ENCODE assay signal across 8 mouse cellular contexts in genomic region chr11:24296893-24297624, GRCm38 (mm10).
A peak's percentile ranks its signal among the peaks of the same experiment; 100 is the strongest.
DNase-seq lines count a peak whose midpoint lies in the region; ATAC-seq and TF ChIP-seq lines count a peak whose summit lies in the region.

No protein-coding gene starts in this region.

- no peak for TF ChIP-seq EP300 in lung, postnatal 0 days (IDR thresholded peaks at IDR 0.05)

- H3K36me3 ChIP-seq in lung, postnatal 0 days (ENCODE audit: insufficient read depth, low read length), result no peaks in the 10 kb centered on the region
- no peaks in the 10 kb centered on the region for H3K36me3 ChIP-seq in forebrain, embryonic 13.5 days (ENCODE audit: poor library complexity, severe bottlenecking)
- H3K36me3 ChIP-seq in intestine, embryonic 15.5 days, result no peaks in the 10 kb centered on the region
- no peaks in the 10 kb centered on the region for H3K36me3 ChIP-seq in stomach, embryonic 16.5 days (ENCODE audit: control insufficient read depth, insufficient read depth, low read length)

- ATAC-seq in lung, postnatal 0 days, result no peak; the same call in 1 of the 2 replicates
- peak; percentile 67 for ATAC-seq in forebrain, embryonic 13.5 days
- peak; percentile 15; the same call in 1 of the 2 replicates for ATAC-seq in intestine, embryonic 15.5 days
- ATAC-seq in stomach, embryonic 16.5 days (ENCODE audit: insufficient read depth, low FRiP score), result peak; percentile 54; the same call in 1 of the 2 replicates

- H3K9me3 ChIP-seq in lung, postnatal 0 days (ENCODE audit: low read length), result no peaks in the 10 kb centered on the region
- no peaks in the 10 kb centered on the region for H3K9me3 ChIP-seq in forebrain, embryonic 13.5 days (replicated peaks)
- no peaks in the 10 kb centered on the region for H3K9me3 ChIP-seq in intestine, embryonic 15.5 days
- H3K9me3 ChIP-seq in stomach, embryonic 16.5 days (replicated peaks; ENCODE audit: control insufficient read depth, low read length), result no peaks in the 10 kb centered on the region

- TF ChIP-seq CTCF in lung, postnatal 0 days (IDR thresholded peaks at IDR 0.05), result no peak

- DNase-seq in lung, postnatal 0 days (ENCODE audit: low spot score), result peak; percentile 41
- DNase-seq in lung, postnatal 36 days, result no peak
- DNase-seq in thymus, postnatal 10 days (ENCODE audit: low spot score in 2 of 2), result no peak
- no peak for DNase-seq in adrenal gland, postnatal 4 days (ENCODE audit: low spot score in 2 of 2)
- DNase-seq in right cerebral cortex, postnatal 36 days (ENCODE audit: low spot score in 2 of 2), result no peak

- no peaks in the 10 kb centered on the region for H3K27me3 ChIP-seq in lung, postnatal 0 days (replicated peaks; ENCODE audit: insufficient read depth, low read length)
- peaks cover 3% of the 10 kb centered on the region; the same call in 1 of the 2 replicates for H3K27me3 ChIP-seq in forebrain, embryonic 13.5 days
- no peaks in the 10 kb centered on the region for H3K27me3 ChIP-seq in intestine, embryonic 15.5 days (replicated peaks)
- no peaks in the 10 kb centered on the region for H3K27me3 ChIP-seq in stomach, embryonic 16.5 days (ENCODE audit: control insufficient read depth, insufficient read depth, low read length)

- 15% methylated on average over 12 of the region's 12 CpGs for WGBS in lung, postnatal 0 days
- 20% methylated on average over 12 of the region's 12 CpGs for WGBS in forebrain, embryonic 13.5 days
- 26% methylated on average over 12 of the region's 12 CpGs for WGBS in intestine, embryonic 15.5 days
- 18% methylated on average over 12 of the region's 12 CpGs for WGBS in stomach, embryonic 16.5 days

- no peak overlapping the region for H3K27ac ChIP-seq in lung, postnatal 0 days (ENCODE audit: low read length)
- H3K27ac ChIP-seq in forebrain, embryonic 13.5 days, result 0 out of 2 replicates have a peak overlapping the region, but pooled peaks have one; percentile 9
- H3K27ac ChIP-seq in intestine, embryonic 15.5 days, result no peak overlapping the region
- H3K27ac ChIP-seq in stomach, embryonic 16.5 days (ENCODE audit: low read length), result peak overlapping the region; percentile 70

- H3K4me1 ChIP-seq in lung, postnatal 0 days (ENCODE audit: insufficient read depth, low read depth, low read length), result no peaks in the 10 kb centered on the region
- peaks cover 24% of the 10 kb centered on the region for H3K4me1 ChIP-seq in forebrain, embryonic 13.5 days
- peaks cover 19% of the 10 kb centered on the region for H3K4me1 ChIP-seq in intestine, embryonic 15.5 days (replicated peaks)
- peaks cover 26% of the 10 kb centered on the region for H3K4me1 ChIP-seq in stomach, embryonic 16.5 days (ENCODE audit: control insufficient read depth, insufficient read depth, low read length)

- peak overlapping the region; percentile 31; the same call in 1 of the 2 replicates for H3K4me2 ChIP-seq in lung, postnatal 0 days (replicated peaks; ENCODE audit: low read depth, low read length)
- H3K4me2 ChIP-seq in forebrain, embryonic 13.5 days, result no peak overlapping the region
- 0 out of 2 replicates have a peak overlapping the region, but pooled peaks have one; percentile 11 for H3K4me2 ChIP-seq in intestine, embryonic 15.5 days (replicated peaks)
- peak overlapping the region; percentile 0; the same call in 1 of the 2 replicates for H3K4me2 ChIP-seq in stomach, embryonic 16.5 days (ENCODE audit: low read depth, low read length)

- H3K4me3 ChIP-seq in lung, postnatal 0 days (ENCODE audit: low read depth, low read length), result no peak overlapping the region
- no peak overlapping the region for H3K4me3 ChIP-seq in forebrain, embryonic 13.5 days
- H3K4me3 ChIP-seq in intestine, embryonic 15.5 days (replicated peaks), result no peak overlapping the region
- no peak overlapping the region for H3K4me3 ChIP-seq in stomach, embryonic 16.5 days (replicated peaks; ENCODE audit: low read length)

- H3K9ac ChIP-seq in lung, postnatal 0 days (replicated peaks; ENCODE audit: low read depth), result no peak overlapping the region
- H3K9ac ChIP-seq in forebrain, embryonic 13.5 days, result no peak overlapping the region
- no peak overlapping the region for H3K9ac ChIP-seq in intestine, embryonic 15.5 days
- H3K9ac ChIP-seq in stomach, embryonic 16.5 days (ENCODE audit: low read length), result no peak overlapping the region

Comparison
In these comparisons a context has a peak if more than half of its experiments do, and no peak if none do; other contexts are left out.
1. H3K27ac ChIP-seq: peak in forebrain, embryonic 13.5 days (single experiment) and stomach, embryonic 16.5 days (single experiment); none in lung, postnatal 0 days (single experiment) and intestine, embryonic 15.5 days (single experiment).